Mouse (Mus musculus): ENCODE results near the gene Ercc1. TPM values are rescaled to one million over a fixed set of nuclear protein-coding genes. Genes with fewer than 3 reads are reported as not detected.
A peak's percentile ranks its signal among the peaks of the same experiment; 100 is the strongest.

Ercc1 gene
- total RNA-seq, 2 experiments from 2014 or later = 51.7 to 51.9 TPM

GRCm38 (mm10) chr7:19399496-19400280, 55.1 kb downstream of the Ercc1 start:
- no peak for DNase-seq (ENCODE audit: low spot score in 2 of 2)
- H3K4me3 ChIP-seq = peak overlapping the region; percentile 23; the same call in 1 of the 2 replicates
- TF ChIP-seq CTCF (conservative IDR thresholded peaks at IDR 0.05) = no peak
- H3K27ac ChIP-seq = no peak overlapping the region

GRCm38 (mm10) chr7:19400946-19401345, 56.4 kb downstream of the Ercc1 start:
- no peak overlapping the region for H3K27ac ChIP-seq
- TF ChIP-seq CTCF (conservative IDR thresholded peaks at IDR 0.05) = peak; percentile 62
- DNase-seq (ENCODE audit: low spot score in 2 of 2) = no peak
- H3K4me3 ChIP-seq = no peak overlapping the region

GRCm38 (mm10) chr7:19402535-19403112, 58.0 kb downstream of the Ercc1 start:
- DNase-seq (ENCODE audit: low spot score in 2 of 2) = no peak
- TF ChIP-seq CTCF (conservative IDR thresholded peaks at IDR 0.05) = no peak
- no peak overlapping the region for H3K27ac ChIP-seq
- H3K4me3 ChIP-seq = no peak overlapping the region

GRCm38 (mm10) chr7:19403731-19404296, 59.2 kb downstream of the Ercc1 start, which contains the start of gene Klc3:
Gene Klc3 (minus strand): TSS chr7:19404104.
- no peak for DNase-seq (ENCODE audit: low spot score in 2 of 2)
- Histone ChIP-seq H3K27ac (no peak within 1 kb of the TSS), H3K4me3 (peak within 1 kb of the TSS; percentile 54)
- no peak for TF ChIP-seq CTCF (conservative IDR thresholded peaks at IDR 0.05)

- TF ChIP-seq CTCF (conservative IDR thresholded peaks at IDR 0.05) = no peak
- H3K4me3 ChIP-seq = peak within 1 kb of the TSS; percentile 54
- no peak for DNase-seq (ENCODE audit: low spot score in 2 of 2)
- no peak within 1 kb of the TSS for H3K27ac ChIP-seq
Observed at GRCm38 (mm10) chr7:19404476-19404875, 59.9 kb downstream of the Ercc1 start, which contains the start of gene Ckm. Gene Ckm (plus strand): TSS chr7:19404776.

GRCm38 (mm10) chr7:19405417-19405816, 60.8 kb downstream of the Ercc1 start:
- peak; percentile 99 for TF ChIP-seq CTCF (conservative IDR thresholded peaks at IDR 0.05)
- Histone ChIP-seq H3K27ac (no peak overlapping the region), H3K4me3 (no peak overlapping the region)
- DNase-seq (ENCODE audit: low spot score in 2 of 2) = peak in 1 of 2 experiments; percentile 89

Small RNAs within 50 kb of the gene (microRNA-seq; reads per million reads assigned to microRNA genes)
- gene Mir343 = 0 reads per million in 2 experiments

Other genes starting within 250 kb of the Ercc1 start
- under 1 TPM; 0.33 to 0.71 TPM for gene Gm4969, start 226.4 kb upstream of the Ercc1 start, total RNA-seq (2021)
- 10 to 100 TPM; 12.5 to 13.1 TPM for gene Fbxo46, start 224.9 kb upstream of the Ercc1 start, total RNA-seq (2021)
- gene Qpctl, start 195.5 kb upstream of the Ercc1 start, total RNA-seq (2021) = 10 to 100 TPM; 17.6 to 18.4 TPM
- gene Snrpd2, start 195.1 kb upstream of the Ercc1 start, total RNA-seq (2021) = 10 to 100 TPM; 76.0 to 80.5 TPM
- gene Gipr, start 178.7 kb upstream of the Ercc1 start, total RNA-seq (2021) = 1 to 10 TPM in 1 of 2 experiments, under 1 TPM in 1; 0.87 to 1.2 TPM
- gene Eml2, start 168.4 kb upstream of the Ercc1 start, total RNA-seq (2021) = 100 to 1,000 TPM; 159 to 162 TPM
- gene Gpr4, start 132.2 kb upstream of the Ercc1 start, total RNA-seq (2021) = 1 to 10 TPM; 1.6 to 2.5 TPM
- 10 to 100 TPM; 37.4 to 38.7 TPM for gene Opa3, start 116.4 kb upstream of the Ercc1 start, total RNA-seq (2021)
- gene Vasp, start 73.0 kb upstream of the Ercc1 start, total RNA-seq (2021) = 10 to 100 TPM; 15.7 to 17.1 TPM
- not detected for gene Ppm1n, start 64.7 kb upstream of the Ercc1 start, total RNA-seq (2021)
- 10 to 100 TPM; 90.3 to 92.7 TPM for gene Rtn2, start 62.2 kb upstream of the Ercc1 start, total RNA-seq (2021)
- 10 to 100 TPM; 12.8 to 14.1 TPM for gene Fosb, start 34.7 kb upstream of the Ercc1 start, total RNA-seq (2021)
- 10 to 100 TPM; 18.1 to 19.5 TPM for gene Cd3eap, start 14.7 kb downstream of the Ercc1 start, total RNA-seq (2021)
- 1 to 10 TPM; 6.1 to 6.9 TPM for gene Ppp1r13l, start 15.0 kb downstream of the Ercc1 start, total RNA-seq (2021)
- gene Ercc2, start 37.2 kb downstream of the Ercc1 start, total RNA-seq (2021) = 10 to 100 TPM; 36.4 to 36.5 TPM
- 1 to 10 TPM; 3.2 to 3.5 TPM for gene Klc3, start 59.3 kb downstream of the Ercc1 start, total RNA-seq (2021)
- gene Ckm, start 60.0 kb downstream of the Ercc1 start, total RNA-seq (2021) = not detected
- 10 to 100 TPM; 92.9 to 99.6 TPM for gene Mark4, start 114.0 kb downstream of the Ercc1 start, total RNA-seq (2021)
- gene Exoc3l2, start 118.6 kb downstream of the Ercc1 start, total RNA-seq (2021) = under 1 TPM; 0.10 to 0.38 TPM
- 1 to 10 TPM; 6.0 to 6.9 TPM for gene Bloc1s3, start 163.6 kb downstream of the Ercc1 start, total RNA-seq (2021)
- 10 to 100 TPM; 17.2 to 20.7 TPM for gene Trappc6a, start 163.6 kb downstream of the Ercc1 start, total RNA-seq (2021)
- under 1 TPM; 0.38 to 0.71 TPM for gene Nkpd1, start 173.1 kb downstream of the Ercc1 start, total RNA-seq (2021)
- 100 to 1,000 TPM; 116 to 118 TPM for gene Ppp1r37, start 218.3 kb downstream of the Ercc1 start, total RNA-seq (2021)
- under 1 TPM; 0.81 to 0.95 TPM for gene Zfp296, start 232.5 kb downstream of the Ercc1 start, total RNA-seq (2021)
- gene Gemin7, start 232.8 kb downstream of the Ercc1 start, total RNA-seq (2021) = 10 to 100 TPM; 38.8 to 43.9 TPM